Mouse (Mus musculus) right cerebral cortex, adult 18-20 months (tissue): ENCODE data around the gene Trim38.
"Not testable (repeated sequence)": the region's sequence is repeated elsewhere in the genome, so short reads cannot be mapped to it uniquely, and the experiment has no call there.

Source experiments
- DNase-seq: peaks from one replicate; pipeline ENCODE4 v3.0.0; 2022; ENCODE audit warnings: mixed read lengths

Trim38 gene

GRCm38 (mm10) chr13:23769613-23770012, at the start of gene Trim38:
Trim38 (plus strand) TSS chr13:23769913.
- DNase-seq, result not testable (repeated sequence)

GRCm38 (mm10) chr13:23724239-23724638, 45.5 kb upstream of the Trim38 start:
- no peak for DNase-seq

DNA sequence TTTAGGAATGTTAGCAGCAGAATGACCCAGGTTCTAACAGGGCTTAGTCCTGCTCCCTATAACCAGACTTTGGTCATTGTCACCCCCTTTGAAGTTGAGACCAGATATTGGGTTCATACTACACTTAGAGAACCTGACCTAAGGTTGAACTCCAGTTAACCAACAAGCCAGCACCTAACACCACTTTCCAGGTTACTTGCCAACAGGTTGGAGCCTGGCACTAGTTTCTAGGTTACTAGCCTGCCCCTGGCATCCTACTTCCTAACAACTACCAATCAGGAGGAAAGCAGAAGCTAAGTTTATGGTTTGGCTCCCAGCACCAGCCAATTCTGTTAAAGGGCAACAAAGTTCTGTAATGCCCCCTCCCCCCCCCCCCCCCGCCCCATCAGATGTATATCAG, 44.5 kb upstream of the Trim38 start:
- DNase-seq, result no peak

DNA sequence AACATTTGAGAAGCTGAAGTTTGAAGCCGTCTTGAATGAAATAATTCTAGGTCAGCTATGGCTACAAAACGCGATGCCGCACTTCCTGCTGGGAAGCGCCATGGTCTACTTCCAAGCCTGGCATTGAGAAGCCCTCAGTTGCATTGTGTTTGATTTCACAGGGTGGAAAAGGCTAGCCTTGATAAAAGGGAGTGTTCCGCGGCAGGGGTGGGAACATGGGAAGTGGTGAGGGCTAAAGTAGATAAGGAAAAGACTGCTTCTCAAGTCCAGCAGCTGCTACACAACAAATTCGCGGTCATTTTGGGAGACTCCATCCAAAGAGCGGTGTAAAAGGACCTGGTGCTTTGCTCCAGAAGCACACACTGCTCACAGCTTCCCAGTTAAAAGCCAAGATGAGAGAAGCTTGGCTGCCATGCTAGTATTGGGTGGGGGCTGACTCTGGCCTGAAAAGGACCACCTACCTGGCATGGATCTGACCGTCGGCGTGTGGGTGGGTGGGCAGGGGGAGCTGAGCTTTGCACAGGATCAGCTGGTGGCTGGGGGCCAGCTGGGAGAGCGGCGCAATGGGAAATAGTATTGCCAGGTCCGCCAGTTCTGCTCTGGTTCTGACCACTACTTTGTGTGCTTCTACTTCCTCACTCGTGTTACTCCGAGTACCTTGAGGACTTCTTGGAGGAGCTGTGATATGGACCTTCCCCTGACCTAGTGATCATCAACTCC, 41.1 kb upstream of the Trim38 start:
- DNase-seq, result no peak

GRCm38 (mm10) chr13:23729192-23729525, 40.6 kb upstream of the Trim38 start:
- no peak for DNase-seq

DNA sequence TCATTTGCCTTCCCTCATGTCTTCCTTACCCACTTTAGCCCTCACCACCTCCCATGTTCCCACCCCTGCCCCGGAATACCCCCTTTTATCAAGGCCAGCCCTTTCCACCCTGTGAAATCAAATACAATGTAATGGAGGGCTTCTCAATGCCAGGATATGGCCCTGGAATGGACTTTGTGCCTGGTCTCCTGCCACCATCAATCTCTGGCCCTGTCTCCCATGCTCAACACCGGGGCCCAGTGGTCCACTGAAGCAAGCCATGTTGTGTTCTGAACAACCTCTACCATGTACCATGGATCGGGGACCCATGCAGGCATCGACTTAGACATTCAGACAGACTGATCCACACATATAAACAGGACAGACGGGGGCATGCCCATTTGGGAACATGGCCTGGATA, 40.0 kb upstream of the Trim38 start:
- DNase-seq, result no peak

- no peak for DNase-seq
These were observed 39.2 kb upstream of the Trim38 start for GRCm38 (mm10) chr13:23730479-23730878.

DNA sequence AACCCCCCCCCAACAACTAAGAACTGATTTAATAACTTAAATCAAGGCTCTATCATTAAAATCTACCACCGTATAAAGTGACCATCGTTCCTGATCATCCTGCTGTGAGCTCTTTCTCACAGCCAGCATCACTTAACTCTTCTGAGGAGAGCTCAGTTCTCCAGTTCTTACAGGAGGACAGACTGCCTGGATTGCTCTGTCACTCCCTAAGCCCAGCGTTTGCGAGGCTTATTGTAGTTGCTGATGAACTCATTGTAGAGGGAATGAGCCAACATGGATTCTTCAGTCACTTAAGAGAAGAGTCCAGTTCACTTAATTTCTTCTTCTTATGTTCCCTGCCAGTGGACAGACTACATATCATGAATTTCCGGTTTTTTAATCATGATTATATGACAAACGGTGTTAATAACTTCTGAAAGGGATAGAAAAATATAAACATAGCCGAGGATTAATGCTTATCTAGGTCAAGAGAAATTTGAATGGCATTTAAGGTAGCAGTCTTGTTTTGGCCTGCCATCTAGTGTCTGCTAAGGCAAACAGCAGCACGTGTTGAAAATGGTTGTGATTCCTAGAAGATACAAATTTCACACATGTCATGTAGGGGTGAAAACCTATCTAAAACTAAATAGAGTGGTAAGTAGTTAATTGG, 37.4 kb upstream of the Trim38 start:
- peak; percentile 33 for DNase-seq

DNA sequence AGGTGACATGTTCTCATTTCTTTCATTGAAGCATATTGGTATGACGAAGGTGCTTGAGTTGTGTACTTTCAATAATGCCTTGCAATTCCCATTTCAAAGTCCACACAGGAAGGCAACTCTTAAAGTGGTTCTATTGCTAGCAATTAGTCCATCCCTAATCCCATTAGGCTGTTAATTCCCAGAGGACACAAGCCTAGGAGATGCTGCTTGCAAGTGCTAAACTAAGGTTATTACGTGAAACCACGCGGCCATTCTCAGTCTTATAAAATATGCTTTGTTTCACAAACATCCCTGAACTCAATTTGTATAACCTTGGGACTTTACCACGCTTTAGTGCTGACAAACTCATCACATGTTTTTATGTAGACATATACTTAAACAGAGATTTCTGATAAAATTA, 32.6 kb upstream of the Trim38 start:
- no peak for DNase-seq

DNA sequence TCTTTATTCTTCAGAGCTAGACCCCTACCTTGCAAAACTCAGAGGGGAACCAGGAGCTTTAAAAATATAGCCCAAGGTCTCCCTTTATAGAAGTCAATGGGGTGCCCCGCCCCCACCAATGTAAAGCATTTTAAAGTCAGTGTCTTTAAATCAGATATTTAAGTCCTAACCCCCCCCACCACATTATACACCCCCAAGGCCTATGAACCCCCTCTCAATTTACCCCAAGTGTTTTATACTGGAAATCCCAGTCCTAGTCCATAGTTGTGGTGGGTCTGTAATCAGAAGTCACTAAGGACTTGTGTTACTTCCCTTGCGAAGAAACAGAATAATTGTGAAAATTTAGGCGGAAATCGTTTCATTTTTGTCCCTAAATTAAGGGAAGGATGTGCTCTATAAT, 31.7 kb upstream of the Trim38 start:
- DNase-seq, result no peak

DNA sequence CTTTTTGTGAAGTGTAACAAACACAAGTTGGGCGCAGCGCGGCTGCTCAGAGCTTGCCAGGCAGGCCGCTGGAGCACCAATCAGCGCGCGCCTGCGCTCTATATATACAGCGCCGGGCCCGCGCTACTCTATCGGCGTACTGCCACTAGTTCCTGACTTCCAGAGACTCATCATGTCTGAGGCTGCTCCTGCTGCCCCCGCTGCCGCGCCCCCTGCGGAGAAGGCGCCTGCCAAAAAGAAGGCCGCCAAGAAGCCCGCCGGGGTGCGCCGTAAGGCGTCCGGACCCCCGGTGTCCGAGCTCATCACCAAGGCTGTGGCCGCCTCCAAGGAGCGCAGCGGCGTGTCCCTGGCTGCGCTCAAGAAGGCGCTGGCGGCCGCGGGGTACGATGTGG, 31.0 kb upstream of the Trim38 start, which contains the start of gene Hist1h1c:
Gene Hist1h1c, plus strand, starts transcription at position 132 of the 392 bp plus-strand sequence.
- DNase-seq, result peak; percentile 91

DNA sequence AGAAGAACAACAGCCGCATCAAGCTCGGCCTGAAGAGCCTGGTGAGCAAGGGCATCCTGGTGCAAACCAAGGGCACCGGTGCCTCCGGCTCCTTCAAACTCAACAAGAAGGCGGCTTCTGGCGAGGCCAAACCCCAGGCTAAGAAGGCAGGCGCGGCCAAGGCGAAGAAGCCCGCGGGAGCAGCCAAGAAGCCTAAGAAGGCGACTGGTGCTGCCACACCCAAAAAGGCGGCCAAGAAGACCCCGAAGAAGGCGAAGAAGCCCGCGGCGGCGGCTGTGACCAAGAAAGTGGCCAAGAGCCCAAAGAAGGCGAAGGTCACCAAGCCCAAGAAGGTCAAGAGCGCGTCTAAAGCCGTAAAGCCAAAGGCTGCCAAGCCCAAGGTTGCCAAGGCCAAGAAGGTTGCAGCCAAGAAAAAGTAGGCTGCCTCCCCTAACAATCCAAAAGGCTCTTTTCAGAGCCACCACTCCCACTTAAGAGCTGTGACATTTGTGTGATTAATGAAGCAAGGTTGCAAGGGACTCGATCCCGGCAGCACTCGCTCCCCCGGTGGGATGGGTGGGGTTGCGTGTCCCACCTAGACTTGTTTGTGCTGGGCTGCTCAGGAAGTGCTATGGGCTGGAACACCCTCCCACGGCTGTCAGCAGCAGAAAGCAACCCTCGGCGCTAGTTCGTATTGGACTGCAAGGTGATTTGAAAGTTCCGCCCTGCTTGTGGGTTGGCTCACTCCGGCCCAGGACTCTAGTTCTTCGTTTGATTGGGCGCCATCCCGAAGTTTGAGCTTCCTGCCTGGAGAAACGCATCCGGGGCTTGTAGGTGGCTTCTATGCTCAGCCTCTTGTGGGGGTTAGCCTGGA, 30.4 kb upstream of the Trim38 start:
- peak; percentile 97 for DNase-seq

GRCm38 (mm10) chr13:23739922-23740252, 29.8 kb upstream of the Trim38 start:
- DNase-seq, result no peak

- DNase-seq, result no peak
These were observed 29.4 kb upstream of the Trim38 start for GRCm38 (mm10) chr13:23740256-23740840.

DNA sequence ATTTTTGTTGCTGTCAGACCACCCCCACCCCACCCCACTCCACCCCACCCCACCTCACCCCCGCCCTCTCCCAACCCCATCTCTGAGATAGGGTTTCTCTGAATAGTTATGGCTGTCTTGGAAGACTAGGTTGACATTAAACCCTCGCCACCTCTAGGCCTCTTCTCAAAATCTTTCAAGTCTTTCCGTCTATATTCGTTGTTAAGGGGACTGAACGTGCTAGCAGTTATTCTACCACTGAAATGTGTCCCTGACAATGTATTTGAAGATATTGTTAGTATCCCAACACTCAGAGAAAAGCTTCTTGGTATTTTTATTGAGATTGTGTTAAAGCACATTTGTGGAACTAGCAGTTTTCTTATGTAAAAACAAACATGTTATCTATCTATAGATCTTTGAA, 28.8 kb upstream of the Trim38 start:
- no peak for DNase-seq

DNA sequence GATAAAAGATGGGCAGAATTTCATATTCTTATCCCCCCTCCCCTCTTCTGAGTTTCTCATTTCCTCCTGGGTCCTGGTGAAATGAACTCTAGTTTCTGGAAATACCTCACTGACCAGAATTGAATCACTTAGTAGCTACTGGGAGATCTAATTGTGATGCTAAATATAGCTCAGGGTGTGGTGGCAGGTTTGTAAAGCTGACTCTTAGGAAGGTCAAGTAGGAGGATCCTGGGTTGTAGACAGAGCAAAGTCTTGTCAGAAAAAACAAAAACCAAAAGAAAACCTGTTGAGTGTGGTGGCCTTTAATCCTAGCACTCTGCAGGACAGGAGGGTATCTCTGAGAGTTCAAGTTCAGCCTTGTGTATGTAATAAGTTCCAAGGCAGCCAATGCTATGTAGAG, 27.7 kb upstream of the Trim38 start:
- no peak for DNase-seq

DNA sequence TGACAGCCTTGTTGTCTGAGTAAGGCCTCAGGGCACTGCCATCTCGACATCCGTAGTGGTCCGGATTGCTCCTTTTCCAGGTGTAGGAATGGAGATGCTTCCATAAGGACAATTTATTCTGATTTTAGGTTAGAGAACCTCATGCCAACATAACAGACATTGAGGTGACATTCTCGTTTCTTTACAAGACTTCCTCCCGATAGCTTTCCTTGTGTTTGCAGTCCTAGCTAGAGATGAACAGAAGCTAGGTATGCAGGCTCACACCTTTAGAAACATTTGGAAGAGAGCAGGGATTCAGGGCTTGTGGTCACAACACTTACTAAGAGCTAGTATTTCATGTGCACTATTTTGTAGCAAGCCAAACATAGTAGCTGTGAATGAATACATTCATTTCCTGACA, 26.5 kb upstream of the Trim38 start:
- no peak for DNase-seq

GRCm38 (mm10) chr13:23743963-23744362, 25.8 kb upstream of the Trim38 start:
- DNase-seq, result no peak

DNA sequence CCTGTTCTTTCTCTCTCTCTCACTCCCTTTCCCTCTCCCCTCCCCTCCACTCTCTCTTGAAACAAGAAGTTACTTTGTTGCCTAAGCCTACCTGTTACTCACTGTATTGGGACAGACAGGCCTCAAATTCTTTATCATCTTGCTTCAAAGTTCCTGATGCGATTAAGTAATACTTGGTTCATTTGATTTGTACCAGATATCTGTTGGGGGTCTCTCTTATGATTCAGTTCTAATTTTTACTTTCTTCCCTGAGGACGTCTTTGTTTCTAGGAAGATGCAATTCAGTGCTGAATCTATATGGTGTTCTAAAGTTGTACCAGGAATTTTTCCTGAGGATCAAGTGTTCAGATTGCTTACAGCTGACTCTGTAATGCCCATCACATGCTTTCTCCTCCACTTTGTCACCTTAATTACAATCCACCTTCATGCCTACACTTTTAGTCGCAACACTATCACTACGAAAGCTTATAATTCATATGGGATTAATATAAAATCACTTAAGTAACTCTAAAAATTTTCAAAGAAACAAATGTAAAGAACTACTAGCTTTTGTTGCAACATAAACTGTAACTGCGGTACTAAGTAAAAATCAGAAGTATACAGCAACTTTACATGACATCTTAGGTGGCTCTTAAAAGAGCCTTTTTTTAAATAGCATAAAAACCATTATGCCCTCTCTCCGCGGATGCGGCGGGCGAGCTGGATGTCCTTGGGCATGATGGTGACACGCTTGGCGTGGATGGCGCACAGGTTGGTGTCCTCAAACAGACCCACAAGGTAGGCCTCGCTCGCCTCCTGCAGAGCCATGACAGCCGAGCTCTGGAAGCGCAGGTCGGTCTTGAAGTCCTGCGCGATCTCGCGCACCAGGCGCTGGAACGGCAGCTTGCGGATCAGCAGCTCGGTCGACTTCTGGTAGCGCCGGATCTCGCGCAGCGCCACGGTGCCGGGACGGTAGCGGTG, 25.0 kb upstream of the Trim38 start:
- no peak for DNase-seq

DNA sequence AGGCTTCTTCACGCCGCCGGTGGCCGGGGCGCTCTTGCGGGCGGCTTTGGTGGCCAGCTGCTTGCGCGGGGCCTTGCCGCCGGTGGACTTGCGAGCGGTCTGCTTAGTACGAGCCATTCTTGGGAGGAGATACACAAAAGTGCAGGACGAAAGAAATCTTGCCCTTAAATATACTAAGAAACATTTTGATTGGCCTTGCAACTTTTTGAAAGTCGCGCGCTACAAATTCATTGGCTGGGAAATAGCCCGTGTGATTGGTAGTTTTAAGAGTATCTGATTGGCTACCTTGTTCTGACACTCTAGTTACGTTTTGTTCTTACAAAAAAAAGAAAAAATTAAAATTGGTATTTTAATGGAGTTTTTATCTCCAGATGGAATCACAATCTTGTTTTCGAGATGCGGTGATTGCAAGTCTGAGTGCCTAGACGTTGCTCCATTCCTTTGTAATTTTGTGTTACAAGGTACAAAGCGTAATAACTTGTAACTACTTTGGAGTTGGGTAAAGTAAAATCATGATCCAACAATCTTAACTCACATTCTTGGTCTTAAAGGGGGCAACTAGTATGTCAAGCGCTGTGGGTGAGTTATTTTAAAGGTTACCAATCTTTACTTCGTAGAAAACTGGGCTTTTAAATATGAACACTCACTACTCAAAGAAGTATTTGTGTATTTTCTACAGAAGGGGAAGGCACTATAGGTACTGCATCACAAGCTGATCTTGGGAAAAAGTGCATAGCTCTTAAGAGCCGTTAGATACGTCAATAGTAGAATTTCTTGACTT, 24.1 kb upstream of the Trim38 start, which contains the start of gene Hist1h3c:
Gene Hist1h3c, minus strand, starts transcription at position 222 of the 781 bp plus-strand sequence.
- peak; percentile 79 for DNase-seq
